Mouse (Mus musculus) activated CD4-positive, CD25-positive, alpha-beta regulatory T cell, adult 9 weeks (primary cell): ENCODE data around the gene Ccdc187. TPM values are rescaled to one million over a fixed set of nuclear protein-coding genes. Genes with fewer than 3 reads are reported as not detected.

ENCODE experiments used
- polyA plus RNA-seq: library from polyadenylated mRNA; unstranded; fragments of 100-300 nt; shearing (Covaris generic); gene quantifications from one replicate; pipeline ENCODE4 v1.2.1, GENCODE M21; 2017

Ccdc187 gene
- polyA plus RNA-seq = 0.04 TPM

GRCm38 (mm10) chr2:26294457-26294856 is at the start of gene Ccdc187:
TSS of gene Ccdc187 (minus strand) at chr2:26294557.

GRCm38 (mm10) chr2:26315072-26315924 is 20.9 kb upstream of the Ccdc187 start, which contains the start of gene Gpsm1:
TSS of gene Gpsm1 (plus strand) at chr2:26315515.

GRCm38 (mm10) chr2:26237290-26237782 is 57.0 kb downstream of the Ccdc187 start, which contains the start of gene Qsox2:
TSS of gene Qsox2 (minus strand) at chr2:26237525.

GRCm38 (mm10) chr2:26208126-26208789 is 86.1 kb downstream of the Ccdc187 start, which contains the start of gene Lhx3:
TSS of gene Lhx3 (minus strand) at chr2:26208289.

Other genes starting within 250 kb of the Ccdc187 start
- 0.95 TPM for gene Nacc2, start 171.3 kb downstream of the Ccdc187 start, polyA plus RNA-seq
- not detected for gene Lhx3, start 86.3 kb downstream of the Ccdc187 start, polyA plus RNA-seq
- 1.4 TPM for gene Qsox2, start 57.0 kb downstream of the Ccdc187 start, polyA plus RNA-seq
- 4.7 TPM for gene Gpsm1, start 21.0 kb upstream of the Ccdc187 start, polyA plus RNA-seq
- 14.2 TPM for gene Dnlz, start 57.6 kb upstream of the Ccdc187 start, polyA plus RNA-seq
- gene Card9, start 66.4 kb upstream of the Ccdc187 start, polyA plus RNA-seq = 2.8 TPM
- gene Snapc4, start 86.1 kb upstream of the Ccdc187 start, polyA plus RNA-seq = 55.6 TPM
- gene Entr1, start 94.8 kb upstream of the Ccdc187 start, polyA plus RNA-seq = 44.2 TPM
- 103 TPM for gene Pmpca, start 94.8 kb upstream of the Ccdc187 start, polyA plus RNA-seq
- 22.4 TPM for gene Inpp5e, start 114.6 kb upstream of the Ccdc187 start, polyA plus RNA-seq
- gene Sec16a, start 150.7 kb upstream of the Ccdc187 start, polyA plus RNA-seq = 67.6 TPM
- 22.0 TPM for gene Notch1, start 222.1 kb upstream of the Ccdc187 start, polyA plus RNA-seq